Mouse (Mus musculus): ENCODE results near the gene Afg3l1. TPM values are rescaled to one million over a fixed set of nuclear protein-coding genes. Genes with fewer than 3 reads are reported as not detected.
"Not testable (repeated sequence)": the region's sequence is repeated elsewhere in the genome, so short reads cannot be mapped to it uniquely, and the experiment has no call there.

Afg3l1 gene
- polyA plus RNA-seq, 1 experiment from 2014 or later = 63.4 TPM

GRCm38 (mm10) chr8:123463651-123464050, 14.1 kb upstream of the Afg3l1 start:
- H3K27me3 ChIP-seq = no peaks in the 10 kb centered on the region
- DNase-seq (ENCODE audit: low read depth, low spot score) (no peak), ATAC-seq (no peak)
- ChIA-PET POLR2A (interaction anchor here (0.6 kb wide), 1 partner anchor 384 kb away, joined by 3 read pairs; no protein-coding TSS in a partner anchor), CTCF (no interaction called here)
- TF ChIP-seq CTCF (IDR thresholded peaks at IDR 0.05) = no peak
- in situ Hi-C loops (cut with MboI; ENCODE audit: low pct_unique_long_range_greater_than_20kb) = no loop called here

- in situ Hi-C loops (cut with MboI; ENCODE audit: low pct_unique_long_range_greater_than_20kb) = no loop called here
- no peak for DNase-seq (ENCODE audit: low read depth, low spot score)
- ATAC-seq = no peak
- TF ChIP-seq CTCF (IDR thresholded peaks at IDR 0.05) = no peak
- ChIA-PET POLR2A (no interaction called here), CTCF (no interaction called here)
- H3K27me3 ChIP-seq = no peaks in the 10 kb centered on the region
Observed at GRCm38 (mm10) chr8:123467476-123467875, 10.2 kb upstream of the Afg3l1 start.

DNA sequence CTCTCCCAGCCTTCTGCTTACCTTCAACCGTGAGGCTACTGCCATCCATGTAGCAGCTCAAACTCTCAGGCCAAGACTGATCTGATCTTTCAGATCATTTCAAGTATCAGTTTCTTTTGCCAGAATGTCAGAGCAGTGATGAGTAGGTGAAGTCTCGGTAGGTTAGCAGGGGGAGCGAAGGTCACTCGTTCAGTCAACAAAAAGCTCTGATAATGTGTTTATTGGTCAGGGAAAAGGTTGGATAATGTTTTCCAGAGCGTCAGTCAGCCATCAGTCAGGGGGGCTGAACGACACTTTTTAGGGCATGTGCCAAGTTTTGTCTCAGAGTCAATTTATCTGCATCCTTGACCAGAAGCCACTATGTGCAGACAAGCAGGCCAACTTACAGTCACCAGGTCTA, 4.7 kb upstream of the Afg3l1 start:
- DNase-seq (ENCODE audit: low read depth, low spot score); H3K27me3 ChIP-seq; in situ Hi-C loops (cut with MboI; ENCODE audit: low pct_unique_long_range_greater_than_20kb); ATAC-seq; POLR2A ChIA-PET; CTCF ChIA-PET: not testable (repeated sequence)

DNA sequence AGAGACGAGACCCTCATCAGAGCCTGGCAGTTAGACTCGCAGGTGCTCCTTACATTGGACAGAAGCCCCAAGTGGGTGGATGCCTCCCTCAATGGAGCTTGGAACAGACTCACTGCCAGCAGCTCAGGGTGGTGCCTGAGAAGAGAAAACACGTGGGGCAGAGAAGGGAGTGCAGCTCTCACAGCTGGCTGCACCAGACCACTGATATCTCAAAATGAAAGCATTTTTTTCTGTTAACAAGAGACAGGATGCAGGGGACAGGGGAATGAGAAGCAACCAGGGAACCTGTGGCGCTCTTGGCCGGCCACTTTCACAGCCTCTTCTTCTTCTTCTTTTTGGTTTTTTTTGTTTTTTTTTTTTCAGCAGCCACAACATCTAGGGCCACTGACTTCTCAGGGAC, 3.2 kb upstream of the Afg3l1 start:
- DNase-seq (ENCODE audit: low read depth, low spot score); CTCF ChIA-PET; H3K27me3 ChIP-seq; in situ Hi-C loops (cut with MboI; ENCODE audit: low pct_unique_long_range_greater_than_20kb); ATAC-seq: not testable (repeated sequence)
- POLR2A ChIA-PET = interaction anchor here (1.1 kb wide), 1 partner anchor 31 kb away, joined by 3 read pairs; no protein-coding TSS in a partner anchor

DNA sequence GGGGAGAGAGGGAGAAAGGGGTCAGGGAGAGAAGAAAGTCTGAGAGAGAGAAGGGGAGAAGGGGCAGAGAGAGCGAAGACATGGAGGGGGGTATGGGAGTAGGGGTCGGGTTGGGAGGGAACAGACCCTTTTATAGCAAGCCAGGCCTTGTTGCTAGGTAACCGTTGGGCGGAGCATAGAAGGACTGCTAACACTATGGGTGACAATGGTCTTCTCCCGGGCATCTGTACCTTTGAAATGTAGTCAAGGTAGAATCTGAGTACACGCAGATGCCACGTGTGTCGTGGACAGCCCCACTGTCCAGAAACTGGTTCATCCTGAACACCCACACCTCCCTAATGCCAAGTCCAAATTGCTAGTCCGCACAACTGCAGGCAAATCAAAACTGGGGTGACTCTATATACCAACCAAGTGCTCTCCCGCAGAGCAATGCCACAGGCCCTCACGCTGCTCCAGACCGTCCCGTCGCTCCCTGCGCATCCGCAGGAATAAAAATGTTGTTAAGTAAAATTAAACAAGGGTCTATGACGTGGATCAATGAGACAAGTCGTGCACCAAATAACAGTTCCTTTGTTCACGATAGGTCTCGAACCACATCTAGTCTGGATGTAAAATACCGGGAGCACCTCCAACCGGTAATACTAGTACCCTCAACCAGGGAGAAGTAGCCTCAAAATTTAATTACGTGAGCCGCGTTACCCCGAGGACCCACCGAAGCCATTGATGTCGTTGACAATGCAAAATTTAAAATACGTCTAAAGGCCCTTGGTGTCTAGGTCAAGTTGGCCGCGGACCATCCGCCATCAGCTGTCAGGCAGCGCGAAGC, 579 bp upstream of the Afg3l1 start:
- ChIA-PET CTCF (no interaction called here), POLR2A (interaction anchor here (1.6 to 2.4 kb wide), 2 partner anchors 12 to 39 kb away, joined by 4 to 9 read pairs; partner anchors contain the start of gene Dbndd1)
- no peak for DNase-seq (ENCODE audit: low read depth, low spot score)
- H3K27me3 ChIP-seq = no peaks in the 10 kb centered on the region
- TF ChIP-seq CTCF (IDR thresholded peaks at IDR 0.05) = no peak
- in situ Hi-C loops (cut with MboI; ENCODE audit: low pct_unique_long_range_greater_than_20kb) = no loop called here
- no peak for ATAC-seq

DNA sequence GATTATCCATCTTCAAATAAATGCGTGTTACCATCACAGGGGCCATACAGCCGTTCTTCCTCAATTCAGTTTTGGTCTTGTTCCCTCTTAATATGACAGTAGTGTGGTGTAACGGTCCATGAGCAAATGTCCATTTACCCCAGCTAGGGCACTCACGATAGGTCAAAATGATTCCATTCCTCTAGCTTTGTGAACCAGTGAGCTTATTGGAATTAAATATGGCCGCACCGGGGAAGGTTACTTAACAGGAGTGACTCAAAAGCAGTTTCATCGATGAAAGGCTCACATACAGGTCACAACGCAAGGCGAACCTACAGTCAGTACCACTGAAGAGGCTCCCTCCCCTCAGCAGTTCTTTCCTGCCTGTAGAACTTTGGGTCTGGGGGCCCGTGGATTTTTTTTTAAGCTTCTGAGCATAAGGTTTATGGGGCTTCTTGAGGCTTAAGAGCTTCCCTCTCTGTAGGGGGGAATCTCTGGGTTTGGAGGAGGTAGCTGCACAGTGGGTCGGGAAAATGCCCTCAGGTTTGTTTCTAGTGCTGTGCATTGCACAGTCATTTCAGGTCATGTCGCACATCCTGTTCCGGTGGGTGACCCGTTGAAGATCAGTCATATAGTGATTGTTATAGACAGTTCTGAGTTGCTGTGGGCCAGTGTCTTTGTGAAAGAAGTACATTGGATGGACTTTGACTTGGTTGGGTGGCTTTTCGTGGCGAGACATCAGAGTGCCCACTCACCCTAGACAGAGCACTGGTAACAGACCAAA, 934 bp downstream of the Afg3l1 start:
- ChIA-PET POLR2A (interaction anchor here (1.0 to 2.4 kb wide), 2 partner anchors 13 to 37 kb away, joined by 3 to 9 read pairs; partner anchors contain the start of gene Dbndd1), CTCF (no interaction called here)
- in situ Hi-C loops (cut with MboI; ENCODE audit: low pct_unique_long_range_greater_than_20kb) = no loop called here
- ATAC-seq = no peak
- no peak for TF ChIP-seq CTCF (IDR thresholded peaks at IDR 0.05)
- no peaks in the 10 kb centered on the region for H3K27me3 ChIP-seq
- no peak for DNase-seq (ENCODE audit: low read depth, low spot score)

GRCm38 (mm10) chr8:123482627-123483026, 4.9 kb downstream of the Afg3l1 start:
- DNase-seq (ENCODE audit: low read depth, low spot score) = no peak
- no peaks in the 10 kb centered on the region for H3K27me3 ChIP-seq
- CTCF ChIA-PET = interaction anchor here (0.9 to 1.7 kb wide), 11 partner anchors 13 to 40 kb away, joined by 3 to 7 read pairs (median 3); partner anchors contain the start of gene Dbndd1
- TF ChIP-seq CTCF (IDR thresholded peaks at IDR 0.05) = peak; percentile 78
- POLR2A ChIA-PET = interaction anchor here (0.8 kb wide), 1 partner anchor 24 kb away, joined by 3 read pairs; no protein-coding TSS in a partner anchor
- in situ Hi-C loops (cut with MboI; ENCODE audit: low pct_unique_long_range_greater_than_20kb) = no loop called here
- ATAC-seq = no peak

- in situ Hi-C loops (cut with MboI; ENCODE audit: low pct_unique_long_range_greater_than_20kb) = no loop called here
- DNase-seq (ENCODE audit: low read depth, low spot score) (no peak), ATAC-seq (peak; percentile 26)
- ChIA-PET CTCF (no interaction called here), POLR2A (interaction anchor here (1.2 kb wide), 1 partner anchor 12 kb away, joined by 3 read pairs; no protein-coding TSS in a partner anchor)
- no peaks in the 10 kb centered on the region for H3K27me3 ChIP-seq
- no peak for TF ChIP-seq CTCF (IDR thresholded peaks at IDR 0.05)
Observed at GRCm38 (mm10) chr8:123491280-123492075, 13.8 kb downstream of the Afg3l1 start.

GRCm38 (mm10) chr8:123492898-123493297, 15.2 kb downstream of the Afg3l1 start:
- POLR2A ChIA-PET = no interaction called here
- in situ Hi-C loops (cut with MboI; ENCODE audit: low pct_unique_long_range_greater_than_20kb) = no loop called here
- CTCF ChIA-PET = no interaction called here
- no peak for TF ChIP-seq CTCF (IDR thresholded peaks at IDR 0.05)
- DNase-seq (ENCODE audit: low read depth, low spot score) (no peak), ATAC-seq (no peak)
- H3K27me3 ChIP-seq = no peaks in the 10 kb centered on the region

DNA sequence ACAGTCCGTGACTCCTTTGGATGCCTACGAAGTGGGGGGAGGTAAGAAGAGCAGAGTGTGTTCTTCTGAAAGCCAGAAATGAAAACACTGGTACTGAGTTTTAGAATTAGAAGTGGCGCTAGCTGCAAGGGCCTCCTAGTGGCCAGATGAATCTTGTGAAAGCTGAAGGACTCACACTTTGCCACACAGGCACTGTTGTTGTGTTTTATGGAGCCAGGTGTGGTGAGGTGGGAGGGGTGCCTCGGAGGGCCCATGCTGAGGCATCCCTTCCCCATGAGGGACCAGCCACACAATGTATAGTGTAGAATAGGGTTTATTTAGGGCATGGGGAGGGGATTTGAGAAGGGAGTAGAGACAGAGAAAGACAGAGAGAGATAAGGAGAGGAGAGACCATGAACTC, 20.0 kb downstream of the Afg3l1 start:
- H3K27me3 ChIP-seq = no peaks in the 10 kb centered on the region
- CTCF ChIA-PET = interaction anchor here (1.7 kb wide), 1 partner anchor 15 kb away, joined by 6 read pairs; no protein-coding TSS in a partner anchor
- TF ChIP-seq CTCF (IDR thresholded peaks at IDR 0.05) = no peak
- ATAC-seq = no peak
- POLR2A ChIA-PET = no interaction called here
- in situ Hi-C loops (cut with MboI; ENCODE audit: low pct_unique_long_range_greater_than_20kb) = no loop called here
- DNase-seq (ENCODE audit: low read depth, low spot score) = no peak

All from Patski (cell line).